Mouse (Mus musculus) heart, adult 2 months (tissue): Measurements from ENCODE around the gene Nanos3. TPM values are rescaled to one million over a fixed set of nuclear protein-coding genes. Genes with fewer than 3 reads are reported as not detected.
A peak's percentile ranks its signal among the peaks of the same experiment; 100 is the strongest.

ENCODE experiments used
- DNase-seq, 2 experiments: peaks; one replicate each; pipeline ENCODE4 v3.0.0; 2021
- H3K27ac ChIP-seq: fragments of 200-600 bp; 2 replicates; pipeline ENCODE4 v1.8.1; 2022
- H3K27me3 ChIP-seq: fragments of 200-500 bp; 2 replicates; pipeline ENCODE4 v1.6.1; 2012; ENCODE audit warnings: mild to moderate bottlenecking, low read length, inconsistent platforms, mixed read lengths; ENCODE audit not compliant: control insufficient read depth, insufficient read depth
- H3K36me3 ChIP-seq: fragments of 200-500 bp; 2 replicates; pipeline ENCODE4 v1.6.1; 2012; ENCODE audit warnings: low read length, inconsistent platforms; ENCODE audit not compliant: control insufficient read depth, insufficient read depth
- H3K4me1 ChIP-seq: fragments of 200-500 bp; 2 replicates; pipeline ENCODE4 v1.6.1; 2011; ENCODE audit warnings: low read length; ENCODE audit not compliant: control insufficient read depth, insufficient read depth
- H3K4me3 ChIP-seq: fragments of 200-600 bp; 2 replicates; pipeline ENCODE4 v1.8.1; 2022
- H3K79me2 ChIP-seq: fragments of 200-500 bp; replicated peaks from 2 replicates; pipeline ENCODE4 v1.6.1; 2012; ENCODE audit warnings: mild to moderate bottlenecking, inconsistent platforms, low read length, moderate library complexity, mixed read lengths; ENCODE audit not compliant: control insufficient read depth, insufficient read depth
- H3K9ac ChIP-seq: fragments of 200-500 bp; 2 replicates; pipeline ENCODE4 v1.6.1; 2012; ENCODE audit warnings: low read depth, mild to moderate bottlenecking, control low read depth, inconsistent platforms, low read length, mixed read lengths
- CTCF ChIP-seq: fragments of 200-600 bp; IDR thresholded peaks from 2 replicates; pipeline ENCODE4 v1.8.1; 2022; ENCODE audit warnings: antibody characterized with exemption, mild to moderate bottlenecking, moderate library complexity
- EP300 ChIP-seq: fragments of 200-500 bp; IDR thresholded peaks from 2 replicates; pipeline ENCODE4 v1.6.1; 2011; ENCODE audit warnings: low read depth, low read length, control low read depth; ENCODE audit not compliant: insufficient read depth
- POLR2A ChIP-seq: fragments of 200-500 bp; IDR thresholded peaks from 2 replicates; pipeline ENCODE4 v1.6.1; 2011; ENCODE audit warnings: mild to moderate bottlenecking, low read depth, low read length, control low read depth; ENCODE audit not compliant: insufficient read depth
- WGBS: fragments of 180-500 bp; shearing (Covaris S2); methylation state at CpG from one replicate; pipeline ENCODE4 v1.1.7; 2018; 5-methylcytosine and 5-hydroxymethylcytosine counted together
- intact Hi-C: fragments of 180-260 bp; cut with DNase I; formaldehyde crosslinking; loops from one replicate; pipeline ENCODE4 v1.15.1; 2025
- polyA plus RNA-seq: library from polyadenylated mRNA; depleted of rRNA; stranded (reverse); fragments of >200 nt; gene quantifications from 2 replicates; pipeline ENCODE4 v1.2.3, GENCODE M21; 2012
- total RNA-seq, 2 experiments: library from RNA; stranded (reverse); gene quantifications; 2 replicates each; pipeline ENCODE4 v1.2.3; 2021

Gene Nanos3
- total and polyA plus RNA-seq, 3 experiments = 0.61 to 1.9 TPM; not detected in 1

- intact Hi-C loops = loop anchor here (1.0 to 10.0 kb wide), 2 partner anchors 16 to 444 kb away; partner anchors contain the start of gene Adgre5
- Histone ChIP-seq H3K9ac (no peak overlapping the region), H3K4me1 (peaks cover 17% of the 10 kb centered on the region), H3K27me3 (no peaks in the 10 kb centered on the region), H3K79me2 (no peaks in the 10 kb centered on the region), H3K4me3 (no peak overlapping the region), H3K36me3 (no peaks in the 10 kb centered on the region; the same call in 1 of the 2 replicates), H3K27ac (peak overlapping the region; percentile 97)
- TF ChIP-seq POLR2A = no peak
- TF ChIP-seq CTCF = no peak
- no peak for TF ChIP-seq EP300
- 85% methylated on average over 10 of the region's 10 CpGs for WGBS
- no peak for DNase-seq
Measured at GRCm38 (mm10) chr8:84188671-84189070, 3.7 kb upstream of the Nanos3 start.

- intact Hi-C loops = loop anchor here (1.0 to 10.0 kb wide), 4 partner anchors 23 to 442 kb away; partner anchors contain the start of gene Adgre5
Measured at GRCm38 (mm10) chr8:84187065-84187755, 2.2 kb upstream of the Nanos3 start.

GRCm38 (mm10) chr8:84186547-84186946 lies 1.5 kb upstream of the Nanos3 start:
- intact Hi-C loops = loop anchor here (1.0 to 10.0 kb wide), 4 partner anchors 99 to 442 kb away; partner anchors contain the start of gene Adgre5
- TF ChIP-seq CTCF (no peak; the same call in 1 of the 2 replicates), EP300 (peak; percentile 95), POLR2A (peak; percentile 63)
- peak; percentile 81 to 86 for DNase-seq
- Histone ChIP-seq H3K27ac (peak overlapping the region; percentile 88), H3K4me1 (peaks cover 12% of the 10 kb centered on the region), H3K79me2 (no peaks in the 10 kb centered on the region), H3K9ac (peak overlapping the region; percentile 63), H3K4me3 (peak overlapping the region; percentile 31), H3K36me3 (no peaks in the 10 kb centered on the region; the same call in 1 of the 2 replicates), H3K27me3 (no peaks in the 10 kb centered on the region)
- 2% methylated on average over 12 of the region's 12 CpGs for WGBS

More at GRCm38 (mm10) chr8:84187065-84187755, 2.2 kb upstream of the Nanos3 start:
- Histone ChIP-seq H3K4me1 (peaks cover 16% of the 10 kb centered on the region), H3K27me3 (no peaks in the 10 kb centered on the region), H3K36me3 (no peaks in the 10 kb centered on the region; the same call in 1 of the 2 replicates), H3K9ac (peak overlapping the region; percentile 63), H3K4me3 (peak overlapping the region; percentile 31), H3K79me2 (no peaks in the 10 kb centered on the region), H3K27ac (peak overlapping the region; percentile 88)
- TF ChIP-seq POLR2A (no peak), CTCF (peak; percentile 90), EP300 (peak; percentile 66; the same call in 1 of the 2 replicates)
- DNase-seq = peak; percentile 81
- 5% methylated on average over 21 of the region's 21 CpGs for WGBS

- Histone ChIP-seq H3K79me2 (no peaks in the 10 kb centered on the region), H3K27ac (no peak overlapping the region; the same call in 1 of the 2 replicates), H3K4me1 (peaks cover 9% of the 10 kb centered on the region), H3K4me3 (peak overlapping the region; percentile 58), H3K36me3 (no peaks in the 10 kb centered on the region), H3K9ac (peak overlapping the region; percentile 83), H3K27me3 (no peaks in the 10 kb centered on the region)
- no peak for TF ChIP-seq POLR2A
- no peak for TF ChIP-seq CTCF
- intact Hi-C loops = loop anchor here (10.0 kb wide), 1 partner anchor 440 kb away; the partner anchor contains the start of gene Adgre5
- no peak for DNase-seq
- WGBS = 28% methylated on average over 21 of the region's 21 CpGs
Measured at GRCm38 (mm10) chr8:84184085-84185043, 653 bp downstream of the Nanos3 start.

GRCm38 (mm10) chr8:84183261-84184084 lies 1.5 kb downstream of the Nanos3 start:
- DNase-seq = peak; percentile 47 to 66
- 2% methylated on average over 80 of the region's 87 CpGs for WGBS
- peak overlapping the region; percentile 55 for H3K27ac ChIP-seq

More at GRCm38 (mm10) chr8:84183261-84184084, 1.5 kb downstream of the Nanos3 start:
- Histone ChIP-seq H3K36me3 (no peaks in the 10 kb centered on the region), H3K4me1 (peaks cover 6% of the 10 kb centered on the region), H3K4me3 (peak overlapping the region; percentile 58), H3K27me3 (no peaks in the 10 kb centered on the region), H3K79me2 (no peaks in the 10 kb centered on the region), H3K9ac (peak overlapping the region; percentile 83)
- intact Hi-C loops = loop anchor here (10.0 kb wide), 1 partner anchor 439 kb away; the partner anchor contains the start of gene Adgre5
- TF ChIP-seq EP300 (no peak), POLR2A (no peak), CTCF (no peak)
